Mouse (Mus musculus) 416B (cell line): ENCODE measurements around the gene Gm21974.

Experiments
- DNase-seq: peaks from one replicate; pipeline ENCODE4 v3.0.0; 2011; ENCODE audit warnings: low read depth

Gm21974 gene

DNA sequence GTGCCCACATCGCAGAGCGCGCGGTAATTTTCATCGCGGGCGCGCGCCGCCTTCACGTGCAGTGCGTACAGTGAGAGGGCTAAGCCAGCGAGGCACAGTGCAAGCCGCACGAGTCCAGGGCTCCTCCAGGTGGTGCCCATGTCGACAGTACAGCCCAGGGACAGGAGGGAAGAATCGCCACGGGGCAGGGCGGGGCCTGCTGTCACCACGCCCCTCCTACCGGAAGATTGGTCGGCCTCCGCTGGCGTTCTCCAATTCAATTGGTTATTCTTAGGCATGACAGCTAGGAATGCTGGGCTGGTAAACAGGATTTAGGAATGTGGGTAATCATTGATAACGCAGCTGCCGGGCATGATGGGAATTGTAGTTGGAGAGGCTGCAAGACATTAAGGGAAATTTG is at the start of gene Gm21974, which contains the start of gene Vkorc1:
TSS of gene Gm21974 (minus strand) at position 13 of the 400 bp plus-strand sequence.
TSS of gene Vkorc1 (minus strand) at position 176 of the 400 bp plus-strand sequence.
- DNase-seq = peak; percentile 97

DNA sequence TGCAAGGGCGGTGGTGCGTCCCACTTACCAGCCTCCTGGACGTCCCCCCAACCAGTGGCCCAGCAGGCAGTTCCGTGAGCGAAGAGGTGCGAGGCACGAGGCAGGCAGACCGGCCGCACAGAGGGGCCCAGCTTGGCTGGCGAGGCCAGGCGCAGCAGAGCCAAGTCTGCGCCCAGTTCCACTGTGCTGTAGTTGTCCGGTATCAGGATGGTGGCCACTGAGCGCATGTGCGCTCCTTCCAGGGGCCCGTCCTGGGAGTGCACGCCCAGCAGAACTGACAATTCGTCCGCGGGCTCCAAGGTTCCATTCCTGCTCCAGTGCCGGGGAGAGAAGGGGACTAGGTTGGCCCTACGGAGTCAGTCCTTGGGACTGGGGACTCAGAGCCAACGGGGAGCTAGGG is 49.4 kb upstream of the Gm21974 start:
- DNase-seq = no peak

DNA sequence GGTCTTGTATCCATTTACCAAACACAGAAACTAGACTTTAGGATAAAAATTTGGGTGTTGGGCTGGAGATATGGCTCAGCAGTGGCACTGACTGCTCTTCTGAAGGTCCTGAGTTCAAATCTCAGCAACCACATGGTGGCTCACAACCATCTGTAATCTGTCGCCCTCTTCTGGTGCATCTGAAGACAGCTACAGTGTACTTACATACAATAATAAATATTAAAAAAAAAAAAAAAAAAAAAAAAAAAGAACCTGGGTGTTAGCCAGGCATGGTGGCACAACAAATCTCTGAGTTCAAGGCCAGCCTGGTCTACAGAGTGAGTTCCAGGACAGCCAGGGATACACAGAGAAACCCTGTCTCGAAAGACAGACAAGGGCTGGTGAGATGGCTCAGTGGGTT is 46.8 kb upstream of the Gm21974 start:
- DNase-seq = peak; percentile 65

DNA sequence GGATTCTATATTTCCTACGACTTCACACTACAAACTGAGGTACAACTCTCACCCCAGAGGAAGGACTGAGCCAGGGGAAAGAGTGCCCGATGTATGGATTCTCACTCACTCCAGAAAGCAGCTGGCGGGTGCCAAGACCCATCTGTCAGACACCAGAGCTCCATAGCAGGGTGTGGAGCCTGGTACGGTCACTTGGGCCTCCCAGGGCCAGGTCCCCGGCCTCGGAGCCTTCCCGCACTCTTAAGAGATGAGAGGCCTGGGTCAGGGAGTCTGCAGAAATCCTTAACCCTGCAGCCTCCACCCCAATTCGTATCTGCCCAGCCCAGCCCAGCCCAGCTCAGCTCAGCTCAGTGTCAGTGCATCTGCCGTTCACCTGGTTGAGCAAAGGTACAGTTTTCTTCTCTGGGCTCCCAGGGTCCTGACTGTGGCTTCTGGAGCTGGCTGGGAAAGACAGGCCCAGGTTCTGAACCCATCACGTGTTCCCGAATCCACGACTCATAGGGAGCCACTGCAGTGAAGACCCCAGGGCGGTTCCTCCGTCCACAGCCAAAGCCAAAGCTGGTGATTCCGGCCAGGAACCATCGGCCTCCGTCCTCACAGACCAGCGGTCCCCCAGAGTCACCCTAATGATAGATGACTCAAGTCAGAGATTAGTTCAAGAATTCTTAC is 41.1 kb upstream of the Gm21974 start:
- no peak for DNase-seq

DNA sequence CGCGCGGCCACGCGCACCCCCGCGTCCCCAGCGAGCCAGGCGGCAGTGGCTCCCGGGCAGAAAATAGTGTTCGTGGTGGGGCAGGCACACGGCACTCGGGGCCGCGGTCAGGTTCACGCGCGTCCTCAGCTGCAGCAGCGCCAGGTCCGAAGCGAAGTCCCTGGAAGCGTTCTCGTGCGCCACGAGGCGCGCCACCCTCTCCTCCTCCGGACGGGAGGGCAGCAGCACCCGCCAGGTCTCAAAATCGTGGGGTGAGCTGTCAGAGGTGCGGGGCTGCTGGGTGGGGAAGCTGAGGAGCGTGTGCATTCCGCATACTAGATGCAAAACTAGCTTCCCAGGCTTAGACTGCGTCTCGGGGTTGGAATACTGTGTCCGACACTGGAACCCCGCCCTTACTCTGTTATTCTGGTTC is 40.5 kb upstream of the Gm21974 start:
- DNase-seq = no peak

DNA sequence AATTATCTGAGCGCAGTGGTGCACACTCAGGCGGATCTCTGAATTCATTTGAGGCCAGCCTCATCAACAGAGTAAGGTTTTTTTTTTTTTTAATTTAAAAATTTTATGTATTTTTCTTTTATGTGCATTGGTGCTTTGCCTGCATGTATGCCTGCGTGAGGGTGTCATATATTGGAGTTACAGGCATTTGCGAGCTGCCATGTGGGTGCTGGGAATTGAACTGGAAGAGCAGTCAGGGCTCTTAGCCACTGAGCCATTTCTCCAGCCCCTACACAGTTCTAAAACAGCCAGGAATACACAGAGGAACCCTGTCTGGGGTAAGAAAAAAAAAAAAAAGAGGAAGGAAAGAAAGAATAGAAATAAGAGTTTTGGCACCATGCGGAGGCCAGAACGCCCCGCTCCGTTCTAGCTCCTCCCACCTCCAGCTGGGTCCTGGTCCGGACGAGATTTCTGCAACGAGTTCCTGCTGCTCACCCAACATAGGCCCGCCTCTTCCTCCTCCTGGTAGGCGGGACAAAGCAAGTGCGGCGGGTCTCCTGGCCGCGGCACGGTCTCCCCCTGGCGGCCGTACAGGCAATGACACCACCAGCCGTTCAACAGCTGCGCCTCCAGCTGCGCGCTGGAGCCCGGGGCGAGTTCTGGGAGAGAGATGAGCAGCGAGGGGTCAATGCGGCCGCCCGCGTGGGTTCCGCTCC is 39.9 kb upstream of the Gm21974 start:
- DNase-seq = peak; percentile 97

DNA sequence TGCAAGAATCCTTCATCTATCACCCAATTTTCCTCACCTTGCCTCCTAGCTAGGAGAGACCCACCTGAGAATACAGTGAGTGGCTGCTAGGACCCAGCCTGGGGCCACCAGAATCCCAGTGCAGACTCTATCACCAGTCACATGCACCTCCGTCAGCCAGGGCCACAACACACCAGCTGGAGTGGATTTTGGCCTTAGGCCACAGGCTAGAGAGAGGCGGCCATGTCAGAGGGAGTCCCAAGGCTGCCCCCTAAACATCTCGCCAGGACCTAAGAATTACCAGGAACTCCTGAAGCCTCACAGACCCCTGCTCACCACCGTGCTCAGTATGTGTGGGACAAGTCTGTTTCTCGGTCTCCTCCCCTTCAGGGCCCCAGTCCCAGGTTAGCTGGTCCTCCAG is 38.8 kb upstream of the Gm21974 start:
- DNase-seq = no peak

DNA sequence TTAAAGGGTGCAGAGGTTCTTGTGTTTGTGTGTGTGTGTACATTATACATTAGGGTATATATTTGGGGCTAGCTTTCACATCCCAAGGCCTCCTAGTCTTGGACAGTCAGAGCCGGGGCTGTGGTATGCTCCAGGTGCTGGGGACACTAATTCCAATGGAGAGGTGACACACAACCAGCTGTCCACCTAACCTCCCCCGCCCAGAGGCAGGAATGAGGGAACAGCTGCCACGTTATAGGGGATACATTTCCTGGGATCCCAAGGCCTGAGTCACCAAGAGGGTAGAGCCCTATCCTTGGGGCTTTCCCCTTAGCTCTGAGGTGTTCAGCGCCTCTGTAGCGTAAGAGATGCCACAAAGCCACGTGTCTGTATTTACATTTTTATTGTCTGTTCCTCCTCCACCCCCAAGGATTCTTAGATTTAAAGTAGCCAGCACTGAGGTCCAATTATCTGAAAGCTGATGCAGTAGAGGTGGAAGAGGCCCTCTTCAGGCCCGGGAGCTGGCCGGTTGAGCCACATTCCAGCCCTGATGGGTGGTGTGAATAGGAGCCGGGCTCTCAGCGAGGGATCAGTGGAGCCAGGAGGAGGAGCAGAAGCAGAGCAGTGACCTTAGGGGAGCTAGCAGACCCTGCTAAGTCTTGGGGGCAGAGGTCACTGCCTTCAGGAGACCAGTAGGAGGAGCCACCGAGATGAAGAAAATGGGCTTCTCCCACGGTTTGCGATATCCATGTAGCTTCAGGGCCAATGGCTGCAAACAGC is 37.2 kb upstream of the Gm21974 start:
- no peak for DNase-seq

DNA sequence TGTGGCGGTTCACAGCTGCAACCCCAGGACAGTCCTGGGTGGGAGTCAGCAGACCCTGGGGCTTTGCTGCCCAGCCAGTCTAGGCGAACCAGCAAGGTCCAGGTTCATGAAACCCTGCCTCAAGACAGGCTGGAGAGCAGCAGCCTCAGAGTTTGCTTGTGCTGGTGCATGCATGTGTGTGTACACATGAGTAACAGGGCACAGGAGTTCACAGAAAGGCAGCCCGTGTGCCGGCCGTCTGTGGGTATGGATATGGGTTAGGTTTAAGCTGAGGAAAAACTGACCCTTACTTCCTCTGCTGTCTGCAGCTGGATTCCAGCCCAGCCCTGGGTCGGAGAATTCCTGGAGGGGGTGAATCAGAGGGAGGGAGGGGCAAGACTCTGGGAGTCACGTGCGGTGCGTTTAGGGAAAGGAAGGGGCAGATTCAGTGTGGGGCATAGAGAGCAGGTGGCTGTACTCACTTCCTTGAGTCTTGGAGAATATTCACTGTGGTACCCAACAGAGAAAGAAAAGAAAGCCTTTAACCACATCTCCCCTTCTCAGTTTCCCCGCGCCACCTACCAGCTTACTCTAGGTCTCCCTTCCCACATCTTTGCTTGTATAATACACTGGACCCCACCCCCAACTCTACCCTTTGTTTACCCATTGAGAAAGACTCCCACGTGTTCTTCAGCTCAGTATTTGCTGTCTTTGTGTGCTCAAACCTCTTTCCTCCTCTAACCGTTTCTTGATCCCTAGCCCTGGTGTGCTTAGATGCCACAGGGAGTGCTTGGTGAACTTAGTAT is 36.3 kb upstream of the Gm21974 start:
- DNase-seq = peak; percentile 63

DNA sequence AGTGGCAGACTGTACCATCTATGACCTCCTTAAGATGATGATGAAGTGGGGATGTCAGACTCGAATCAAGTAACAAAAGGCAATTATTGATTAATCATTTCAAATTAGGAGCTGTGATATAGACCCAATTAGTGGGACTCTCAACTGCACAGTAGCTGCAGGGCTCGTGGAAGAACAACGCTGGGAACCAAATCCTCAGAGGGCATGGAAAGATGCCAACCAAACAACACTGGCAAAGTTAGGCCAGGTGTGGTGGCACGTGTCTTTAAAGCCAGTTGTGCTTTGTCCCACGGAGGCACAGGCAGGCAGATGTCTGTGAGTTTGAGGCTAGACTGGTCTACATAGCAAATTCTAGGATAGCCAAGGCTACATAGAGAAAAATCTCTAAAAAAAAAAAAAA is 35.4 kb upstream of the Gm21974 start:
- DNase-seq = no peak

DNA sequence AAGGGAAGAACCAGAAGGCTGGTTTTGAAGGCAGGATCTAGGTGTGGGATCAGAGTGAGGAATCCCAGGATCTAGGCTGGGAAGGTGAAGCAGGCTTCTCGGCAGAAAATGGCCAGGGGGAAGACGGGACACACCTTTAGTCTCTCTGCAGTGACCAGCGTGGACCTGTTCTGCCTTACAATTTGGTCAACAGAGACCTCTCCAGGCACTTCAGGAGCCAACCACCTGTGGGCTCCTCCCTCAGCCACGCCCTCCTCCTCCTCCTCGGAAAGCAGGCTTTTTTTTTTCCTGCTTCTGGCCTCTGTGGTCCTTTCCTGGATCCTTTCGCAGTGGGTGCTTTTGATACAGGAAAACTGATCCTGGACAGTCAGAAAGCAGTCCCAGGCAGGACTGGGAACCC is 34.7 kb upstream of the Gm21974 start, which contains the start of gene Prss8:
TSS of gene Prss8 (minus strand) at position 182 of the 400 bp plus-strand sequence.
- no peak for DNase-seq

DNA sequence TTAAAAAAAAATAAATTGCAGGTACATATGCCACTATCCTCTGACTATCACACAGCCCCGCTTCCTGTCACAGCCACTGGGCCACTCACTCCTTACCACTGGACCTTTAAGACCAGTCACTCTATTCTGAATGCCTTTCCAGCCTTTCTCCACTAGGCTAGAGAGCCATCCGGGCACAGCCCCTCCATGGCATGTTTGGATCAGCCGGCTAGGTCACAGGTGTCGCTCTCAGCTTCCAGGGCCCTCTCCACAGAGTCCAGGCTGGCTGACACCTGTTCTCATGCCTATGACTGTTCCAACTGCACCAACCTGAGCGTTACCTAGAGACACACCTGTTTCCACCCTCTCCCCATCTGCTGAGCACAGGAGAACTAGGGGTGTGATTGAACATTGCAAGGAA is 33.3 kb upstream of the Gm21974 start:
- DNase-seq = no peak

DNA sequence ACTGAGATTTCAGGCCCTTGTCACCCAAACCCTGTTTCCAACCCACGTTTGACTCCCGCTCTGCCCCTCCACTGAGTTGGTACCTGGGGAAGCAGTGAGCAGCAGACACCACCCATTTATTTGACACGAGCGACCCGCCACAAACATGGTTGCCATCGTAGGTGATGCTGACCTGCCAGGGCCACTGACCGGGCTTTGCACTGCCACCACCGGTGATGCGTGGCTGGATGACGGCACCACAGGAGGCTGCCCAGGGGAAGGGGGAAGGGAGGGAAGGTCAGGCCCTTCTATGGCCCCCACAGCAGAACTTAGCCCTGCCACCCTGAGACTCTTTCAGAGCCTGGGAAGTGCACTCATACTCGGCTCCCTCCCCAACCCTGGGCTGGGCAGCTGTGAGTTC is 32.5 kb upstream of the Gm21974 start:
- no peak for DNase-seq

DNA sequence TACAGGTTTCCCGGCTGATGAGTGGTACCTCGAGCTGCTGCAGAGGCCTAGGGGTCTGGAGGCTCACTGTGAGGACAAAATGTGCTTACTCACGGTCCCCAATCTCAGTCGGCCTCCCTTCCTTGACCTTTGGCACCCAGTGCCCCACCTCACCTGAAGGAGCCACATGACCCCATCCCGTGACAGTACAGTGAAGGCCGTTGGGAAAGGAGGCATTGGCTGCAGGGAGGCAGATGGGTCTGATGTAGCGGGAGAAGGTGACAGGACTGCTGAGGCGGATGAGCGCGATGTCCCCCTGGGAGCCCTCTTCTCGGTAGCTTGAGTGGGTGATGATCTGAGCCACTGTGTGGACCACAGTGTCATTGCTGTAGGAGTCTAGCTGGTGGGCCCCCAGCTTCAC is 31.6 kb upstream of the Gm21974 start:
- no peak for DNase-seq

DNA sequence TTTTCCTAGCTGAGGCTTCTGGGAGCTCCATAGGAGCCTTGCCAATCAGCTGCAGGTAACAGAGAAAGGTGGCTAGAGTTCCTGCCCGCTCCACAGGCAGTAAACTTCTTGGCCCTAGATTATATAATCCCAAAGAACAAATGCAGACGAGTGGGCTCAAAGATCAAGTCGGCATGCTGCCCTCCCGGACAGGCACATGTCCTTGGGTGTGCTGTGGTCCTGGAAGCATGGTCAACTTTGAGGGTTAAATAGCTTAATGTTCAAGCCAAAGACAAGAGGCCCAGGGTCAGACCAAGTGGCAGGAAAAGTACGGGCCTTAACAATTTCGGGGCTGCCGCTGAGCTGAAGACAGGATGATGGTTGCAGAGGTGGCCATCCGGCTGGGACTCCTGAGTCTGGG is 30.8 kb upstream of the Gm21974 start:
- DNase-seq = no peak

DNA sequence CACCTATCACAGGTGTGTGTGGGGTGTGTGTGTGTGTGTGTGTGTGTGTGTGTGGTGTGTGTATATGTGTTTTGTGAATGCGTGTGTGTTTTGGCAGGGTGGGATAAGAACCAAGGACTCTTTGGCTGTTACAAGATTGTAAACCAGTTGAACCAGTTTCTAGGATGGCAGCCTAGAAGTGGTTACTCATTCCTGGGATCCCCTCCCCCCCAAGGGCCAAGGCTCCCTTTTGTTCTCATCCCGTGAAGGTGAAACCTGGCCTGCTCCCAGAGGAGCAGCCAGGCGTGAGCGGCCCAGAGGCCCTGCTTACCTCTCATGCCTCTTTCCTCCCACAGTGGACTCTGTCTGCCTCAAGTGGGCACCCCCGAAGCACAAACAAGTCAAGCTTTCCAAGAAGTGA is 30.0 kb upstream of the Gm21974 start:
- DNase-seq = no peak

DNA sequence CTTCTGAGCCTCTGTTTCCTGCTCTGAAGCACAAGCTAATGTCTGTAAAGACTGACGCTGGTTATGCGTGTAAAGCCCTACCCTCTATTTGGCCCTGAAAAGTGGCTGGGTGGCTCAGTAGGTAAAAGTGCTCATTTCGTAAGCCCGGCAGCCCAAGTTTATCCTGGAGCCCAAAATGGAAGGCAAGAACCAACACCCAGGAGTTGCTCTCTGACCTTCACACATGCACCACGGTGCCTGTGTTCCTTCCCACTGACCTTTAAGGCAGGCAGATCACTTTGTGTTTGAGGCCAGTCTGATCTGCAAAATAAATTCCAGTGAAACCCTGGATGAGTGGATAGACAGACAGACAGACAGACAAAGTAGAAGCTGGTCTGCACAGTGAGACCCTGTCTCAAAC is 28.5 kb upstream of the Gm21974 start:
- no peak for DNase-seq

DNA sequence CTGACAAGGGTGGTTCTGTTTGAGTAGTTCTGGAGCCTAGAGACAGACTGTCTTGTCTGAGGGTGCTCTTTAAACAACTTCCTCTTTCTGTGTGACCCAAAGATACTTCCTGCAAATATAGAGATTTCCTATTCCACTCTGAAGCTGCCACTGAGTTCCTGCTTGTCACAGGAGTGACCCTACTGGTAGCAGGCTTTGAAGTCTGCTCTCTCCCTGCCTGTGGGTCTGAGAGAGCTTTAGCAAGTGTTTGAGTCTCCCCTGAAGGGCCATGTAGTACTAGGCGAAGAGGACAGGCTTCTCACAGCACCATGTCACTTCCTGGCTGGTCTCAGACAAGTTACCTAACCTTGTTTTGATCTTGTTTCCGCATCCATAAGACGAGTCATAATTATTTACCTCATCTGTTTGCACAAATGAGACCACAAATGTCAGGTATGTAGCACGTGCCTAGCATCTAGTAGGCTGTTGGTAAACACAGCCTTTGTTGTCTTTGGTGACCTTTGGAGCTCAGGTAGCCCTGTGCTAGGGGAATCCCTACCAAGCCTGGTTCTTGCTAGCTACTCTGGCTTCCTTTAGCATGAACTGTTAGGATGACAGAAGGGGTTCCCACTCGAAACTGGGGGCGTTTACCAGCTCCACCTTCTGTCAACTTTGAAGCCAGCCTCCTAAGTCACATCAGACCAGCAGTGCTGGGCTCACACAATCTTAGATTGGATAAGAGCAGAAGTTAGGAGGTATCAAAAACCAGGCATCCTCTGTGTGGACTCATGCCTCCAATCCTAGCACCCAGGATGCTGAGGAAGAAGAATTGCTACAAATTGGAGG is 27.4 kb upstream of the Gm21974 start:
- DNase-seq = peak; percentile 70

DNA sequence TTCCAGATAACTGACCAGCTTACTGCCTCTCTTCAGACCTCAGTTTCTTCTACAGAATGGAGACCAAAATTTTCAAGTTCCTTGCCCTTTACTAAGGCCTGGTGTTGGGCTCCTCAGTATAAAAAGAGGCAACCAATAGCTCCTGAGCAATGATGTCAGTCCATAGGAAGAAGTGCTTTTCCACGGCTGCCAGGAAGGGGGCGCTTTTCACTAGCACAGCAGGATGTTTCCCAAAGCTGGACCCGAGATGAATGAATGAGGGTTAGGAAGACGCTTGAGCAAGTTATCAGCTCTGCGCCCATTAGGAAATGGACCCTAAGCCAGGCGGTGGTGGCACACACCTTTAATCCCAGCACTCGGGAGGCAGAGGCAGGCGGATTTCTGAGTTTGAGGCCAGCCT is 26.3 kb upstream of the Gm21974 start:
- DNase-seq = peak; percentile 62

DNA sequence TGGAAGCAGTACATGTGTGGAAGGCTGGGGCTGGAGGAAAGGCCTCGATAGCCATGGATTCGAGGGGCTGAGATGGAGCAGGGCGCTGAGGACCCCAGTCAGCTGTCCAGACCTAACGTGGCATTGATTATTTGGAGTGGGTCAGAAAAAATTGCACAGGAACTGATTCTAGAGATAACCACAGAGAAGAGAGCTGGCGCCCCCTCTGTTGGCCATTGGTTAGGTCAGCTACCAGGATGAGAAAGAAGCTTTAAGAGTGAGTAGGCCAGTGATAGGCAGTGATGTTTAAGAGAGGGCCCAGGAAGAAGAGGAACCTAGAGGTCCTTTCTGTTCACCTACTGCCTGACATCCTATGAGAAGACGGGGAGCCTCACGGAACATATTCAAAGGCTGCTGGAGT is 24.0 kb upstream of the Gm21974 start:
- DNase-seq = peak; percentile 58

DNA sequence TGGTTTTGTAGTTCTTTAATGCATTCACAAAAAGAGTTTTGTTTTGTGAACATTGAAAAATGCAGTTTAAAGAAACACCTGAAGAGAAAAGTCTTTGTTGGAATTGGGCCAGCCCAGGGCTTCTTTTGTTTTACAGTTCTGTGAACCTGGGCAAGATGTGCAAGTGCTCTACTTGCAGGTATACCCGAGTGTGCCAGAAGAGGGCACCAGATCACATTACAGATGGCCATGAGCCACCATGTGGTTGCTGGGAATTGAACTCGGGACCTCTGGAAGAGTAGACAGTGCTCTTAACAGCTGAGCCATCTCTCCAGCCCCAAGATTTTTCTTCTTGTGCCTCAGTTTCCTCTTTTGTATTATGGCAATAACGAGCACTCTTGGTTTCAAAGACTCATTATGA is 22.9 kb upstream of the Gm21974 start:
- DNase-seq = peak; percentile 81
